Mouse (Mus musculus) neural tube, embryonic 15.5 days (tissue): ENCODE measurements around the gene Rfx5. TPM values are rescaled to one million over a fixed set of nuclear protein-coding genes. Genes with fewer than 3 reads are reported as not detected.
"Not testable (repeated sequence)": the region's sequence is repeated elsewhere in the genome, so short reads cannot be mapped to it uniquely, and the experiment has no call there.

Source experiments
- ATAC-seq: fragments of 200-750 bp; cut with Nextera tagmentation; 2 replicates; pipeline ENCODE4 v1.8.0; 2017; ENCODE audit warnings: mild to moderate bottlenecking, moderate TSS enrichment, moderate library complexity; ENCODE audit not compliant: low FRiP score
- H3K27ac ChIP-seq: fragments of 300-500 bp; sonication (generic); replicated peaks from 2 replicates; pipeline ENCODE4 v1.5.1; 2015; ENCODE audit warnings: mild to moderate bottlenecking, inconsistent platforms
- H3K27me3 ChIP-seq: fragments of 300-500 bp; sonication (generic); replicated peaks from 2 replicates; pipeline ENCODE4 v1.6.1; 2015; ENCODE audit warnings: inconsistent platforms
- H3K36me3 ChIP-seq: fragments of 300-500 bp; sonication (generic); 2 replicates; pipeline ENCODE4 v1.6.1; 2015; ENCODE audit warnings: inconsistent platforms
- H3K4me1 ChIP-seq: fragments of 300-500 bp; sonication (generic); 2 replicates; pipeline ENCODE4 v1.6.1; 2015; ENCODE audit warnings: inconsistent platforms
- H3K4me2 ChIP-seq: fragments of 300-500 bp; sonication (generic); 2 replicates; pipeline ENCODE4 v1.6.1; 2015; ENCODE audit warnings: inconsistent platforms, mild to moderate bottlenecking, moderate library complexity
- H3K4me3 ChIP-seq: fragments of 300-500 bp; sonication (generic); replicated peaks from 2 replicates; pipeline ENCODE4 v1.5.1; 2015; ENCODE audit warnings: mild to moderate bottlenecking, inconsistent platforms
- H3K9ac ChIP-seq: fragments of 300-500 bp; sonication (generic); replicated peaks from 2 replicates; pipeline ENCODE4 v1.6.1; 2015; ENCODE audit warnings: mild to moderate bottlenecking, inconsistent platforms
- H3K9me3 ChIP-seq: fragments of 300-500 bp; sonication (generic); replicated peaks from 2 replicates; pipeline ENCODE4 v1.6.1; 2016; ENCODE audit warnings: inconsistent platforms
- WGBS: fragments of 180-500 bp; shearing (Covaris S2); methylation state at CpG from one replicate; pipeline ENCODE4 v1.1.7; 2015; ENCODE audit warnings: mixed read lengths; 5-methylcytosine and 5-hydroxymethylcytosine counted together
- polyA plus RNA-seq: library from polyadenylated mRNA; unstranded; fragments of >200 nt; fragmentation: Nextera tagmentation; extraction: Ambion mirVana; gene quantifications from 2 replicates; pipeline ENCODE4 v1.2.1, GENCODE M21; 2015

Gene Rfx5
- polyA plus RNA-seq, 1 experiment from 2014 or later: 8.0 TPM

DNA sequence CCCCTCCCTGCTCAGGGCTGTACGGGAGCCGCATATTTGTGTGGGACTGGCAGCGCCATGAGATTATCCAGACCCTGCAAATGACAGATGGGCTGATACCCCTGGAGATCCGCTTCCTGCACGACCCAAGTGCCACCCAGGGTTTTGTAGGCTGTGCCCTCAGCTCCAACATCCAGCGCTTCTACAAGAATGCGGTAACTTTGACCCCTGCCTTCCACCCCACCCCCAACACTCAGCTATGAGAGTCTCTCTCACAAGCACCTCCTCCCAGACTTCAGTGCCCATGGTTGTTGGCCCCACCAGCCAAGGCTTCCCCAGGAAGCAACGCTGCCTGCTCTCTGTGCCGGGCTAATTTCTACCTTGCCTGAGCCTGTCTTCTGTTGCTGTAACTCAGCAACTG lies 13.8 kb upstream of the Rfx5 start:
- not testable (repeated sequence) for H3K9ac ChIP-seq, H3K4me3 ChIP-seq, ATAC-seq, H3K4me2 ChIP-seq, H3K9me3 ChIP-seq, H3K27me3 ChIP-seq, H3K36me3 ChIP-seq, H3K27ac ChIP-seq, H3K4me1 ChIP-seq
- WGBS: 71% methylated on average over 9 of the region's 9 CpGs

- not testable (repeated sequence) for H3K27ac ChIP-seq, ATAC-seq, H3K9me3 ChIP-seq, H3K9ac ChIP-seq, H3K4me1 ChIP-seq, H3K36me3 ChIP-seq, H3K4me2 ChIP-seq, H3K27me3 ChIP-seq, H3K4me3 ChIP-seq
- WGBS: 83% methylated on average over 9 of the region's 9 CpGs
These were observed 11.5 kb upstream of the Rfx5 start for GRCm38 (mm10) chr3:94942211-94942967.

DNA sequence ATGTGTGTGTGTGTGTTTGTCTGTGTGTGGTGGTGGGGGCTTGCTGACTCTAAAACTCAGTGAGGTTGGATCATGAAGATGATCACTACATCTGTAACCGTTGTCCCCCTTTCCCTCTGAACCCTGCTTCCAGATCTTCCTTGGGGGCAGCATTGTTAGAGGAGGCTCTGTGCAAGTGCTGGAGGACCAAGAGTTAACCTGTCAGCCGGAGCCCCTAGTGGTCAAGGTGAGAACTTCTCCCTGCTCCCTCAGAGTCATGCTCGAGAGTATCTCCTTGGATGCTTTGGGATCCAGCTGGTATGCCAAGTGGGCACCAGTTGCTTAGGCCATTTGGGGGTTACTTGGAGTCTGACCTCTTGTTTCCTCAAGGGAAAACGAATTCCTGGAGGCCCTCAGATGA lies 10.2 kb upstream of the Rfx5 start:
- H3K4me3 ChIP-seq, H3K27ac ChIP-seq, H3K9ac ChIP-seq, H3K4me2 ChIP-seq, H3K4me1 ChIP-seq, ATAC-seq, H3K36me3 ChIP-seq, H3K9me3 ChIP-seq, H3K27me3 ChIP-seq: not testable (repeated sequence)
- 28% methylated on average over 4 of the region's 4 CpGs for WGBS

DNA sequence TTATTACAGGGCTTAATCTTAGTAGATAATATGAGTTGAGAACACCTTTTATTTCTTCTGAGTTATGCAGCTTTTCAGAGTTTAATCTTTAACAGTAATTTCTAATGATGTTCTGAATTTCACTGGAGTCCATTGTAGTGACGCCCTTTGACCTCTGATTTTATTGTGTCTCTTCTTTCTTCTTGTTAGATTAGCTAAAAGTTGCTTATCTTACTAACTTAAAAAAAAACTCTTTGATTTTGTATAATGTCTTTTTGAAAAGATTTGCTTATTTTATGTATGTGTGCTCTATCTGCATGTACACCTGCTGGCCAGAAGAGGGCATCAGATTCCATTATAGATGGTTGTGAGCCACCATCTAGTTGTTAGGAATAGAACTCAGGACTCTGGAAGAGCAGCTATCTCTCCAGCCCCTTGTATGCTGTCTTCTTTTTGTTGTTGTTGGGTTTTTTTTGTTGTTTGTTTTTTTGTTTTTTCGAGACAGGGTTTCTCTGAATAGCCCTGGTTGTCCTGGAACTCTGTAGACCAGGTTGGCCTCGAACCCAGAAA lies 5.7 kb upstream of the Rfx5 start:
- Histone ChIP-seq H3K4me2 (no peak overlapping the region), H3K4me1 (peaks cover 6% of the 10 kb centered on the region), H3K9me3 (no peaks in the 10 kb centered on the region), H3K27me3 (no peaks in the 10 kb centered on the region), H3K4me3 (no peak overlapping the region), H3K9ac (no peak overlapping the region), H3K27ac (no peak overlapping the region), H3K36me3 (no peaks in the 10 kb centered on the region)
- no peak for ATAC-seq
- 77% methylated on average over 3 of the region's 3 CpGs for WGBS

DNA sequence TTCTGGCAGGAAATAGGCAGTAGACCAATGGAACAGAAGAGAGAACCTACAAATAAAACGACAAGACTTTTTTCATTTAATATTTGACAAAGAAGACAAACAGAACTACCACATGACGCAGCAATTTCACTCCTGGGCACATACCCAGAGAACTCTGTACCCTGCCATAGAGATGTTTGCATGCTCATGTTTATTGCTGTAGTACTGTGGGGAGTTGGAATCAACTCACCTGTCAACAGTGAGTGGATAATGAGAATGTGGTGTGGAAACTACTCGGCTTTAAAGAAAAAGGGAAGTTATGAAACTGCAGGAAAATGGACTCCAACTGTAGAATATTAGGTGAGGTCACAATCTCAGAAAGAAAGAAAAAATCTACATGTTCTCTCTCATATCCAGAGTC lies 4.2 kb upstream of the Rfx5 start:
- H3K4me3 ChIP-seq: no peak overlapping the region
- no peak overlapping the region for H3K27ac ChIP-seq
- H3K9ac ChIP-seq: no peak overlapping the region
- H3K9me3 ChIP-seq: no peaks in the 10 kb centered on the region
- ATAC-seq: no peak
- H3K4me1 ChIP-seq: peaks cover 13% of the 10 kb centered on the region
- H3K36me3 ChIP-seq: no peaks in the 10 kb centered on the region
- no peak overlapping the region for H3K4me2 ChIP-seq
- WGBS: 88% methylated on average over 3 of the region's 3 CpGs
- H3K27me3 ChIP-seq: no peaks in the 10 kb centered on the region

DNA sequence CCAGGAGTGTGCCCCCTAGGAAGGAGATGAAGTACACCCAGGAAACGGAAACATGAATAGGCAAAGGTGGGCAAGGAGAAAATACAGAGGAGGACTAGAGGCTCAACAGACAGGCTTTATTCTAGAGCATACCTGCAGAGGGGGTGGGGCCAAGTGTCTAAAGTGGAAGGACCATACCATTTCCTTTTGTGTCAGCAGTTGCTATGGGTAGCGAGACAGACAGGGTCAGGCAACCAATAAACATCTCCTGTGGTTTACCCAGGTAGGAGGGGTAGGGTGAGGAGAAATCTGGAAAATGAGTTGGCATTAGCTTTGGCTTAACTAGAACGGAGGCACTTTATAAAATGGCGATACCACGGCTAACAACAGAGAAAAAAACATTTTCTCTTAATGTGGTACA lies 1.1 kb upstream of the Rfx5 start:
- ATAC-seq: no peak
- Histone ChIP-seq H3K9ac (0 out of 2 replicates have a peak overlapping the region, but pooled peaks have one; percentile 53), H3K27me3 (no peaks in the 10 kb centered on the region), H3K36me3 (peaks cover 23% of the 10 kb centered on the region), H3K4me1 (peaks cover 35% of the 10 kb centered on the region), H3K9me3 (no peaks in the 10 kb centered on the region), H3K4me3 (peak overlapping the region; percentile 84), H3K27ac (peak overlapping the region; percentile 99), H3K4me2 (peak overlapping the region; percentile 60)
- 66% methylated on average over 5 of the region's 5 CpGs for WGBS

DNA sequence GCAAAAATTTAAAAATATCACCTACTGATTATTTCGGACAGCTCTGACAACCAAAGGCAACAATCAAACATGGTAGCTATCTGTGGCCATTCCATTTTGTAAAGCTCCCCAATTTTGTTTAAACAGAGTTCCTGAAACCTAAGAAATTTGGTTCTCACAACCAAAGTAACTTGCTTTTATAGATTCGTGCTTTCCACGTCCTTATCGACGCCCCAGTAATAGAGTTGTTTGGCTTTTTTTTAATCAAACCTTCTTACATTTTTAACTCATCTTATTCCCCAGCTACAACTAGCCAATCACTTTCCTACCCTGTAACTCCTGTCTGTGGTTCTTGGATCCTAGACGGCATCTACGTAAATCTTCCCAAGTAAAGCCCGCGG lies 501 bp upstream of the Rfx5 start:
- Histone ChIP-seq H3K9ac (peak overlapping the region; percentile 53), H3K9me3 (no peaks in the 10 kb centered on the region), H3K36me3 (peaks cover 28% of the 10 kb centered on the region), H3K4me3 (peak overlapping the region; percentile 84), H3K4me2 (peak overlapping the region; percentile 60), H3K4me1 (peaks cover 35% of the 10 kb centered on the region), H3K27me3 (no peaks in the 10 kb centered on the region), H3K27ac (peak overlapping the region; percentile 99)
- WGBS: 17% methylated on average over 9 of the region's 9 CpGs
- no peak for ATAC-seq

DNA sequence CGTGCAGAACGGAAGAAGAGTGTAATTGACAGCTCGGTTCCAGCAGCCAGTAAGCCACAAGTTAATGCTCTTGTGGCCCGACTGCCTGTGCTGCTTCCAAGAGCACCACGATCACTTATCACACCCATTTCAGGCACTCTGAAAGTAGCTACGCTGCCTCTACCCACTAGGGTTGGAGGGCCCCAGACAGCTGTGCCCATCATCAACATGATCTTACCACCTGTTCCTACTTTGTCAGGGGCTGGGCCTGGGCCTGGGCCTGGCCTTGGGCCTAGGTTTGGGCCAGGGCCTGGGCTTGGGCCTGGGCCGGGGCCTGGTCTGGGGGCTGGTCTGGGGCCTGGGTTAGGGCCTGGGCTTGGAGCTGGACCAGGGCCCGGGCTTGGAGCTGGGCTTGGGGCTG lies 4.4 kb downstream of the Rfx5 start:
- ATAC-seq: no peak
- H3K27ac ChIP-seq: no peak overlapping the region
- no peaks in the 10 kb centered on the region for H3K9me3 ChIP-seq
- H3K9ac ChIP-seq: no peak overlapping the region
- no peak overlapping the region for H3K4me2 ChIP-seq
- WGBS: 93% methylated on average over 8 of the region's 8 CpGs
- H3K4me3 ChIP-seq: no peak overlapping the region
- peaks cover 39% of the 10 kb centered on the region for H3K36me3 ChIP-seq
- H3K27me3 ChIP-seq: no peaks in the 10 kb centered on the region
- H3K4me1 ChIP-seq: peaks cover 34% of the 10 kb centered on the region

- Histone ChIP-seq H3K4me3 (no peak overlapping the region), H3K9me3 (no peaks in the 10 kb centered on the region), H3K27me3 (no peaks in the 10 kb centered on the region), H3K4me1 (peaks cover 27% of the 10 kb centered on the region), H3K4me2 (no peak overlapping the region), H3K36me3 (peaks cover 39% of the 10 kb centered on the region), H3K27ac (no peak overlapping the region), H3K9ac (no peak overlapping the region)
- 47% methylated on average over 8 of the region's 8 CpGs for WGBS
- no peak for ATAC-seq
These were observed 6.0 kb downstream of the Rfx5 start for GRCm38 (mm10) chr3:94959871-94960270.

DNA sequence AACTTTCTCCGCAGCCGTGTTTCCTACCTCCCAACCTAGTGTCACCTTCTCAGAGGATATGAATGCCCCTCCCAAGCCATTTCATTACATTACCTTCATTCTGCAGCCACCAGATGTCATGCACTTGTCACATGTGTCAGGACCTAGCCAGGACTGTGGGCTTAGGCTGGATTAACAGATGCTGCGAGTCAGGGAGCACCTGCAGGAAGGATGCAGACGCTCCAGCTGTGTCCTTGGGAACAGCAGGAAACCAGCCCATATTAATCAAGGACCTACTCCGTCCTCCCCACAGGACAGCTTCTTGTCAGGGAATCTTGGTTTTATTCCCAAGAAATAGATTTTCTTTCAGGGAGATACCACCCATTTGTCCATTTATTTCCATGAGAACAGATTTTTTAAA lies 6.4 kb downstream of the Rfx5 start:
- Histone ChIP-seq H3K27ac (no peak overlapping the region), H3K4me2 (no peak overlapping the region), H3K36me3 (peaks cover 39% of the 10 kb centered on the region), H3K27me3 (no peaks in the 10 kb centered on the region), H3K4me3 (no peak overlapping the region), H3K9me3 (no peaks in the 10 kb centered on the region), H3K4me1 (peaks cover 22% of the 10 kb centered on the region), H3K9ac (no peak overlapping the region)
- ATAC-seq: no peak
- WGBS: 59% methylated on average over 5 of the region's 5 CpGs

- no peak for ATAC-seq
- no peaks in the 10 kb centered on the region for H3K27me3 ChIP-seq
- H3K4me2 ChIP-seq: no peak overlapping the region
- 100% methylated on average over 1 of the region's 1 CpGs for whole genome bisulfite sequencing
- no peak overlapping the region for H3K9ac ChIP-seq
- H3K27ac ChIP-seq: no peak overlapping the region
- no peaks in the 10 kb centered on the region for H3K9me3 ChIP-seq
- H3K4me3 ChIP-seq: no peak overlapping the region
- H3K36me3 ChIP-seq: no peaks in the 10 kb centered on the region
- peaks cover 4% of the 10 kb centered on the region; the same call in 1 of the 2 replicates for H3K4me1 ChIP-seq
These were observed 11.1 kb downstream of the Rfx5 start for GRCm38 (mm10) chr3:94964989-94965388.

GRCm38 (mm10) chr3:94965878-94966277 lies 12.0 kb downstream of the Rfx5 start:
- Histone ChIP-seq H3K9me3 (no peaks in the 10 kb centered on the region), H3K36me3 (no peaks in the 10 kb centered on the region), H3K27ac (no peak overlapping the region), H3K4me1 (no peaks in the 10 kb centered on the region), H3K4me2 (no peak overlapping the region), H3K27me3 (no peaks in the 10 kb centered on the region), H3K9ac (no peak overlapping the region), H3K4me3 (no peak overlapping the region)
- 86% methylated on average over 1 of the region's 1 CpGs for WGBS
- no peak for ATAC-seq
